Mouse (Mus musculus) heart, postnatal 0 days (tissue): Measurements from ENCODE around the gene Abcc10. TPM values are rescaled to one million over a fixed set of nuclear protein-coding genes. Genes with fewer than 3 reads are reported as not detected.

ENCODE experiments used
- ATAC-seq: fragments of 200-750 bp; cut with Nextera tagmentation; 2 replicates; pipeline ENCODE4 v1.8.0; 2017; ENCODE audit warnings: low read depth, moderate number of reproducible peaks, moderate library complexity; ENCODE audit not compliant: insufficient read depth
- DNase-seq: peaks from one replicate; pipeline ENCODE4 v3.0.0-alpha.2; 2016; ENCODE audit warnings: low spot score
- H3K27ac ChIP-seq: fragments of 300-500 bp; sonication (generic); 2 replicates; pipeline ENCODE4 v1.5.1; 2014; ENCODE audit warnings: low read depth, mild to moderate bottlenecking
- H3K27me3 ChIP-seq: fragments of 300-500 bp; sonication (generic); 2 replicates; pipeline ENCODE4 v1.6.1; 2014; ENCODE audit warnings: low read length, mixed read lengths; ENCODE audit not compliant: control insufficient read depth, insufficient read depth
- H3K36me3 ChIP-seq: fragments of 300-500 bp; sonication (generic); replicated peaks from 2 replicates; pipeline ENCODE4 v1.6.1; 2014; ENCODE audit warnings: low read length, mixed read lengths; ENCODE audit not compliant: control insufficient read depth, insufficient read depth
- H3K4me1 ChIP-seq: fragments of 300-500 bp; sonication (generic); 2 replicates; pipeline ENCODE4 v1.6.1; 2014; ENCODE audit warnings: antibody characterized with exemption; ENCODE audit not compliant: control insufficient read depth, insufficient read depth
- H3K4me2 ChIP-seq: fragments of 300-500 bp; sonication (generic); 2 replicates; pipeline ENCODE4 v1.6.1; 2014; ENCODE audit warnings: low read depth, mild to moderate bottlenecking, low read length, moderate library complexity
- H3K4me3 ChIP-seq: fragments of 300-500 bp; sonication (generic); 2 replicates; pipeline ENCODE4 v1.5.1; 2014; ENCODE audit warnings: low read depth, low read length
- H3K9ac ChIP-seq: fragments of 300-500 bp; sonication (generic); replicated peaks from 2 replicates; pipeline ENCODE4 v1.6.1; 2014; ENCODE audit warnings: low read depth, low read length, mixed read lengths
- H3K9me3 ChIP-seq: fragments of 300-500 bp; sonication (generic); replicated peaks from 2 replicates; pipeline ENCODE4 v1.6.1; 2016; ENCODE audit warnings: low read length; ENCODE audit not compliant: control insufficient read depth
- CTCF ChIP-seq: IDR thresholded peaks from 2 replicates; pipeline ENCODE4 v1.5.1; 2016; ENCODE audit warnings: antibody characterized with exemption, control low read depth, low read depth
- EP300 ChIP-seq: IDR thresholded peaks from 2 replicates; pipeline ENCODE4 v1.6.1; 2016; ENCODE audit warnings: antibody characterized with exemption, low read depth
- WGBS: fragments of 180-500 bp; shearing (Covaris S2); extraction: QIAGEN DNeasy Blood & Tissue Kit; methylation state at CpG from one replicate; pipeline ENCODE4 v1.1.7; 2014; 5-methylcytosine and 5-hydroxymethylcytosine counted together
- polyA plus RNA-seq: library from polyadenylated mRNA; unstranded; fragments of >200 nt; fragmentation: Nextera tagmentation; extraction: Ambion mirVana; gene quantifications from 2 replicates; pipeline ENCODE4 v1.2.1, GENCODE M21; 2015
- total RNA-seq: library from RNA; depleted of rRNA; stranded (reverse); fragments of >200 nt; gene quantifications from 2 replicates; pipeline ENCODE4 v1.2.3, GENCODE M21; 2014; ENCODE audit warnings: low replicate concordance

Abcc10 gene
- total and polyA plus RNA-seq, 2 experiments from 2014 or later, result 4.1 to 5.8 TPM

- no peak for DNase-seq
- no peaks in the 10 kb centered on the region for H3K9me3 ChIP-seq
- no peak for TF ChIP-seq CTCF
- TF ChIP-seq EP300, result no peak
- ATAC-seq, result no peak
- peaks cover 14% of the 10 kb centered on the region for H3K4me1 ChIP-seq
- peaks cover 27% of the 10 kb centered on the region for H3K27me3 ChIP-seq
- H3K9ac ChIP-seq, result no peak overlapping the region
- 0 out of 2 replicates have a peak, but pooled peaks cover 5% of the 10 kb centered on the region for H3K36me3 ChIP-seq
- H3K4me2 ChIP-seq, result no peak overlapping the region
- WGBS, result 69% methylated on average over 12 of the region's 12 CpGs
- no peak overlapping the region for H3K4me3 ChIP-seq
- no peak overlapping the region for H3K27ac ChIP-seq
These were observed 26.3 kb downstream of the Abcc10 start for GRCm38 (mm10) chr17:46301892-46302291.

DNA sequence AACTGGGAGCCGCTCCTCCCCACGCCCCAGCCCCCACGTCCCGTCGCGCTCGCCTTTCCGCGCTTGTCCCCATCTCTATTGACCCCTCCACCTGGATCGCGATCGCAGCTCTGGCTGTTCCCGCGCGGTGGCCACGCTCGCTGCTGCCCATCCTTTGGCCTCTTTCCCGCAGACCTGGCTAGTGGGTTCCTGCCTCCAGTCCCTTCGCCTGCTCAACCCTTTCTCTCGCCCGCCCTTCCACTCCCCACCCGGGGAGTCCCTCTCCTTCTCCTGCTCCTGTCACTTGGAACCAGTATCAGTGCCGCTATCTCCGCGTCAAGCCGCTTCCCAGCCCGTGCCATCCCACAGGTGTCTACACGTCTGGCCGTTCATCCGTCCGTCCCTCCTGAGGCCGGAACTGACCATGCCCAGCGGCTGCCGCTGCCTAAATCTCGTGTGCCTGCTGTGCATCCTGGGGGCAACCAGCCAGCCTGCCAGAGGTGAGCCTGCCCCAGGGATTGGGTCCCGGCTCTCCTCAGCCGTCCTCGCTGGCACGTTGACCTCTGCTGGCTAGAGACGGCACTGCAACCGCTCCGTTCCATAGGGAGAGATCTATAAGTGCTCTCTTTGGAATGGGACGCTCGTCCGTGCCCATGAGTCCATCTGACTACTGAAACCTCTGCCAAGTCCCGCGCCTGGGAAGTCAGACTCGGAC lies 29.8 kb downstream of the Abcc10 start:
- Histone ChIP-seq H3K9me3 (no peaks in the 10 kb centered on the region), H3K4me2 (peak overlapping the region; percentile 100), H3K4me3 (peak overlapping the region; percentile 70), H3K4me1 (peaks cover 14% of the 10 kb centered on the region), H3K36me3 (no peaks in the 10 kb centered on the region), H3K9ac (no peak overlapping the region), H3K27ac (no peak overlapping the region), H3K27me3 (peaks cover 53% of the 10 kb centered on the region)
- under 1% methylated on average over 46 of the region's 48 CpGs for WGBS
- DNase-seq (peak; percentile 51), ATAC-seq (peak; percentile 86)
- no peak for TF ChIP-seq EP300
- TF ChIP-seq CTCF, result peak; percentile 83

DNA sequence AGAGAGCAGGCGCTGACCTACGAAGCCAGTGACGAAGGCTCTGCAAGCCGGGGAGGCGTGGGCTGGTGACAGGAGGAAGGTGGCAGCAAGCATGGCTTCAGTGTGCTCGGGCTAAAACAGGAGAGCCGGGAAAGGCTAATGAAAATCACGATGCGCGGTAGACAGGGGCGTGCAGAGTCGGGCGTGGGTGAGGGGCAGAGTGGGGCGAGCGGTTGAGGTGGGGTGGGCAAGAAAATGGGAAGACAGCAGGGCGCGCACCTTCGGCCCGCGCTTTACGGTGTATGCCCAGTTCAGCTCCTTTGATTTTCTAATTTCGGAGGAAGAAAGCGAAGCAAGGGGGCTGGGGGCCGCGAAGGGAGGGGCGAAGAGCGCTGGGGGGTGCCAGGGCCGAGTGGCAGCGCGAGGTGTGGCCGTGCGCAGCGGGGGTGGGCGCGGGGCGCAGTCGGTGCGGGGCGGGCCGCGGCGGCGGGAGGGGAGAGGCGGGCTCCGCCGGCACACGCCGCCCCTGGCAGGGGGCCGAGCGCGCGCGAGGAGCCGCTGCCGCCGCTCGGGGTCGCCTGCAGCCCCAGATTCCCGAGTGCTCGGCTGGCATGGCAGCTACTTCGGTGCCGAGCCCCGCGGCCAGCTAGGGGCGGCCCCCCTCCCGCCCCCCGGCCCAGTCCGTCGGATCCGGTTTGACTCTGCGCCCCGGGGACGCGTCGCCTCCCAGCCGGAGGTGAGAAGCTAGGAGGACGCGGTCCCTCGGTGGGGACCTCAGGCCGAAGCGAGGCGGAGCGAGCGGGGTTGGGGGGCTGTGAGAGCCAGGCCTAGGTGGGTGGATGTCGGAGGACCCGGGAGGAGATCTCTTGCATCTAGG lies 30.6 kb downstream of the Abcc10 start, which contains the start of gene Dlk2:
Gene Dlk2 (plus strand): TSS at position 58 of the 856 bp plus-strand sequence.
- Histone ChIP-seq H3K4me3 (peak within 1 kb of the TSS; percentile 70), H3K27ac (no peak within 1 kb of the TSS), H3K9me3 (no peaks in the 10 kb centered on the region), H3K27me3 (peaks cover 58% of the 10 kb centered on the region), H3K4me1 (peaks cover 14% of the 10 kb centered on the region), H3K9ac (peak within 1 kb of the TSS; percentile 37; the same call in 1 of the 2 replicates), H3K4me2 (peak within 1 kb of the TSS; percentile 100), H3K36me3 (no peaks in the 10 kb centered on the region)
- DNase-seq, result no peak
- no peak for TF ChIP-seq EP300
- TF ChIP-seq CTCF, result no peak
- no peak for ATAC-seq
- under 1% methylated on average over 60 of the region's 86 CpGs for WGBS

DNA sequence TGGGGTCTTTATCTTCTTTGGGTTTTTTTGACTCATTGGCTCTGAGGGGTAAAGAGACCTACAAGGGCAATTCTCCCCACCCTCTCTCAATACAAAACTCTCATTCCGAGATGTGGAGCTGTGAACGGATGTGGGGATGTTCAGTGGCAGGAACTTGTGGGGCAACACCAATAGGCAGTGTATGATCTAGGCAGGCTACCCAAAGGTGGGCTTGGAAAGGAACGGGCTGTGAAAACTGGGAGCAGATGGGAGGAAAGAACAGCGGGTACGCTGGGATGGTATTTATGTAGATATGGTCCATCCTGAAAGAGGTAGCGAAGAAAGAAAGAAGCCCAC lies 31.2 kb downstream of the Abcc10 start:
- Histone ChIP-seq H3K9me3 (no peaks in the 10 kb centered on the region), H3K36me3 (no peaks in the 10 kb centered on the region), H3K27ac (no peak overlapping the region), H3K9ac (no peak overlapping the region), H3K4me2 (peak overlapping the region; percentile 100), H3K4me1 (peaks cover 14% of the 10 kb centered on the region), H3K27me3 (peaks cover 58% of the 10 kb centered on the region), H3K4me3 (peak overlapping the region; percentile 70)
- TF ChIP-seq EP300, result no peak
- no peak for TF ChIP-seq CTCF
- ATAC-seq (no peak), DNase-seq (no peak)
- 14% methylated on average over 6 of the region's 6 CpGs for WGBS

- Histone ChIP-seq H3K4me2 (no peak overlapping the region), H3K9me3 (no peaks in the 10 kb centered on the region), H3K4me1 (peaks cover 14% of the 10 kb centered on the region), H3K36me3 (no peaks in the 10 kb centered on the region), H3K9ac (no peak overlapping the region), H3K27ac (no peak overlapping the region), H3K27me3 (peaks cover 58% of the 10 kb centered on the region), H3K4me3 (0 out of 2 replicates have a peak overlapping the region, but pooled peaks have one; percentile 70)
- TF ChIP-seq CTCF (no peak), EP300 (no peak)
- WGBS, result 26% methylated on average over 6 of the region's 6 CpGs
- ATAC-seq (no peak), DNase-seq (no peak)
These were observed 31.6 kb downstream of the Abcc10 start for GRCm38 (mm10) chr17:46296601-46297000.
